Mouse (Mus musculus): ENCODE measurements at regions not wholly inside any gene's neighbourhood (a gene's known extent, or its start where the extent isn't known, plus 50 kb on each side); places are given as distances from the start of the nearest gene placed in this dataset.

GRCm38 (mm10) chr14:55406146-55406545 lies 72.4 kb upstream of the Dhrs4 start:
- no peak for DNase-seq (ENCODE audit: low read depth, low spot score)

All from ZHBTc4 (cell line).